Mouse (Mus musculus) stomach, embryonic 15.5 days (tissue): ENCODE measurements at regions not wholly inside any gene's neighbourhood (a gene's known extent, or its start where the extent isn't known, plus 50 kb on each side); places are given as distances from the start of the nearest gene placed in this dataset.

ENCODE experiments used
- ATAC-seq: fragments of 200-750 bp; cut with Nextera tagmentation; 2 replicates; pipeline ENCODE4 v1.8.0; 2017; ENCODE audit warnings: low read depth, moderate number of reproducible peaks, moderate TSS enrichment; ENCODE audit not compliant: insufficient read depth, low FRiP score
- H3K27ac ChIP-seq: fragments of 300-500 bp; sonication (generic); 2 replicates; pipeline ENCODE4 v1.5.1; 2015; ENCODE audit warnings: mild to moderate bottlenecking, inconsistent platforms
- H3K27me3 ChIP-seq: fragments of 300-500 bp; sonication (generic); replicated peaks from 2 replicates; pipeline ENCODE4 v1.6.1; 2015; ENCODE audit warnings: inconsistent platforms
- H3K36me3 ChIP-seq: fragments of 300-500 bp; sonication (generic); 2 replicates; pipeline ENCODE4 v1.6.1; 2015; ENCODE audit warnings: inconsistent platforms
- H3K4me1 ChIP-seq: fragments of 300-500 bp; sonication (generic); 2 replicates; pipeline ENCODE4 v1.6.1; 2015; ENCODE audit warnings: inconsistent platforms
- H3K4me2 ChIP-seq: fragments of 300-500 bp; sonication (generic); 2 replicates; pipeline ENCODE4 v1.6.1; 2015; ENCODE audit warnings: mild to moderate bottlenecking, inconsistent platforms
- H3K4me3 ChIP-seq: fragments of 300-500 bp; sonication (generic); replicated peaks from 2 replicates; pipeline ENCODE4 v1.5.1; 2015; ENCODE audit warnings: inconsistent platforms
- H3K9ac ChIP-seq: fragments of 300-500 bp; sonication (generic); 2 replicates; pipeline ENCODE4 v1.6.1; 2015; ENCODE audit warnings: inconsistent platforms
- H3K9me3 ChIP-seq: fragments of 300-500 bp; sonication (generic); 2 replicates; pipeline ENCODE4 v1.6.1; 2016; ENCODE audit warnings: inconsistent platforms
- WGBS: fragments of 180-500 bp; shearing (Covaris S2); methylation state at CpG from one replicate; pipeline ENCODE4 v1.1.7; 2015; 5-methylcytosine and 5-hydroxymethylcytosine counted together

GRCm38 (mm10) chr2:116808554-116808953 is 69.9 kb upstream of the Tmco5 start:
- Histone ChIP-seq H3K36me3 (no peaks in the 10 kb centered on the region), H3K27ac (no peak overlapping the region), H3K9ac (no peak overlapping the region), H3K27me3 (no peaks in the 10 kb centered on the region), H3K4me2 (no peak overlapping the region), H3K4me3 (no peak overlapping the region), H3K4me1 (no peaks in the 10 kb centered on the region), H3K9me3 (no peaks in the 10 kb centered on the region)
- ATAC-seq: no peak
- 91% methylated on average over 8 of the region's 8 CpGs for WGBS

GRCm38 (mm10) chr2:116810116-116810515 is 68.4 kb upstream of the Tmco5 start:
- Histone ChIP-seq H3K36me3 (no peaks in the 10 kb centered on the region), H3K27ac (no peak overlapping the region), H3K9me3 (no peaks in the 10 kb centered on the region), H3K4me3 (no peak overlapping the region), H3K9ac (no peak overlapping the region), H3K4me1 (no peaks in the 10 kb centered on the region), H3K4me2 (no peak overlapping the region), H3K27me3 (no peaks in the 10 kb centered on the region)
- ATAC-seq: no peak
- 95% methylated on average over 16 of the region's 16 CpGs for WGBS

- Histone ChIP-seq H3K4me3 (no peak overlapping the region), H3K9ac (no peak overlapping the region), H3K27ac (no peak overlapping the region), H3K4me1 (no peaks in the 10 kb centered on the region), H3K36me3 (no peaks in the 10 kb centered on the region), H3K27me3 (no peaks in the 10 kb centered on the region), H3K4me2 (peak overlapping the region; percentile 14; the same call in 1 of the 2 replicates), H3K9me3 (no peaks in the 10 kb centered on the region)
- WGBS: 30% methylated on average over 13 of the region's 13 CpGs
- ATAC-seq: no peak; the same call in 1 of the 2 replicates
Measured at GRCm38 (mm10) chr2:116812869-116813558, 65.5 kb upstream of the Tmco5 start.

GRCm38 (mm10) chr2:116813559-116813895 is 65.0 kb upstream of the Tmco5 start:
- H3K4me3 ChIP-seq: no peak overlapping the region
- H3K4me2 ChIP-seq: peak overlapping the region; percentile 14; the same call in 1 of the 2 replicates
- H3K9me3 ChIP-seq: no peaks in the 10 kb centered on the region
- H3K27me3 ChIP-seq: no peaks in the 10 kb centered on the region
- H3K4me1 ChIP-seq: no peaks in the 10 kb centered on the region
- no peaks in the 10 kb centered on the region for H3K36me3 ChIP-seq
- H3K27ac ChIP-seq: no peak overlapping the region
- WGBS: 25% methylated on average over 5 of the region's 5 CpGs
- ATAC-seq: no peak
- H3K9ac ChIP-seq: no peak overlapping the region

GRCm38 (mm10) chr2:116817134-116817533 is 61.4 kb upstream of the Tmco5 start:
- no peaks in the 10 kb centered on the region for H3K27me3 ChIP-seq
- H3K4me3 ChIP-seq: no peak overlapping the region
- 38% methylated on average over 6 of the region's 6 CpGs for WGBS
- H3K4me1 ChIP-seq: no peaks in the 10 kb centered on the region
- H3K9me3 ChIP-seq: no peaks in the 10 kb centered on the region
- no peak overlapping the region for H3K4me2 ChIP-seq
- no peak for ATAC-seq
- H3K27ac ChIP-seq: no peak overlapping the region
- H3K36me3 ChIP-seq: no peaks in the 10 kb centered on the region
- no peak overlapping the region for H3K9ac ChIP-seq

GRCm38 (mm10) chr2:116817561-116817960 is 60.9 kb upstream of the Tmco5 start:
- Histone ChIP-seq H3K36me3 (no peaks in the 10 kb centered on the region), H3K27me3 (no peaks in the 10 kb centered on the region), H3K9me3 (no peaks in the 10 kb centered on the region), H3K9ac (no peak overlapping the region), H3K4me2 (no peak overlapping the region), H3K4me3 (no peak overlapping the region), H3K27ac (no peak overlapping the region), H3K4me1 (no peaks in the 10 kb centered on the region)
- WGBS: 43% methylated on average over 9 of the region's 9 CpGs
- ATAC-seq: no peak

GRCm38 (mm10) chr2:116818550-116818949 is 59.9 kb upstream of the Tmco5 start:
- Histone ChIP-seq H3K9me3 (no peaks in the 10 kb centered on the region), H3K36me3 (no peaks in the 10 kb centered on the region), H3K27me3 (no peaks in the 10 kb centered on the region), H3K9ac (no peak overlapping the region), H3K4me2 (no peak overlapping the region), H3K4me1 (no peaks in the 10 kb centered on the region), H3K4me3 (no peak overlapping the region), H3K27ac (no peak overlapping the region)
- 22% methylated on average over 2 of the region's 2 CpGs for WGBS
- no peak; the same call in 1 of the 2 replicates for ATAC-seq

- Histone ChIP-seq H3K36me3 (no peaks in the 10 kb centered on the region), H3K27ac (no peak overlapping the region), H3K9me3 (no peaks in the 10 kb centered on the region), H3K4me1 (no peaks in the 10 kb centered on the region), H3K27me3 (no peaks in the 10 kb centered on the region), H3K4me3 (no peak overlapping the region), H3K9ac (no peak overlapping the region), H3K4me2 (no peak overlapping the region)
- WGBS: 59% methylated on average over 13 of the region's 13 CpGs
- no peak for ATAC-seq
Measured at GRCm38 (mm10) chr2:116819016-116819687, 59.3 kb upstream of the Tmco5 start.

- Histone ChIP-seq H3K4me2 (no peak overlapping the region), H3K4me3 (no peak overlapping the region), H3K36me3 (no peaks in the 10 kb centered on the region), H3K27me3 (no peaks in the 10 kb centered on the region), H3K9me3 (no peaks in the 10 kb centered on the region), H3K27ac (no peak overlapping the region), H3K4me1 (no peaks in the 10 kb centered on the region), H3K9ac (no peak overlapping the region)
- no peak for ATAC-seq
- 40% methylated on average over 13 of the region's 13 CpGs for WGBS
Measured at GRCm38 (mm10) chr2:116820831-116821745, 57.4 kb upstream of the Tmco5 start.
